Mouse (Mus musculus): ENCODE measurements around the gene Nup153. TPM values are rescaled to one million over a fixed set of nuclear protein-coding genes. Genes with fewer than 3 reads are reported as not detected.

The Nup153 gene
- polyA plus RNA-seq, 1 experiment = 18.4 TPM

GRCm38 (mm10) chr13:46737482-46737881, 9.7 kb upstream of the Nup153 start:
- H3K36me3 ChIP-seq (ENCODE audit: control insufficient read depth, insufficient read depth) = no peaks in the 10 kb centered on the region
- no peak overlapping the region for H3ac ChIP-seq (ENCODE audit: control insufficient read depth, insufficient read length, low read depth)
- H3K79me2 ChIP-seq (ENCODE audit: control insufficient read depth, insufficient read depth) = no peaks in the 10 kb centered on the region
- H3K79me3 ChIP-seq (ENCODE audit: low read depth) = no peaks in the 10 kb centered on the region
- H3K4me3 ChIP-seq (ENCODE audit: insufficient read depth, poor library complexity, severe bottlenecking) = no peak overlapping the region
- TF ChIP-seq MYOD1 (IDR thresholded peaks at IDR 0.05; ENCODE audit: control insufficient read depth, insufficient read length, low read depth) (no peak), MAX (IDR thresholded peaks at IDR 0.05) (no peak), CEBPB (IDR thresholded peaks at IDR 0.05; ENCODE audit: low read depth) (no peak)
- no peaks in the 10 kb centered on the region for H3K27me3 ChIP-seq (ENCODE audit: control insufficient read depth, insufficient read depth, insufficient read length)

DNA sequence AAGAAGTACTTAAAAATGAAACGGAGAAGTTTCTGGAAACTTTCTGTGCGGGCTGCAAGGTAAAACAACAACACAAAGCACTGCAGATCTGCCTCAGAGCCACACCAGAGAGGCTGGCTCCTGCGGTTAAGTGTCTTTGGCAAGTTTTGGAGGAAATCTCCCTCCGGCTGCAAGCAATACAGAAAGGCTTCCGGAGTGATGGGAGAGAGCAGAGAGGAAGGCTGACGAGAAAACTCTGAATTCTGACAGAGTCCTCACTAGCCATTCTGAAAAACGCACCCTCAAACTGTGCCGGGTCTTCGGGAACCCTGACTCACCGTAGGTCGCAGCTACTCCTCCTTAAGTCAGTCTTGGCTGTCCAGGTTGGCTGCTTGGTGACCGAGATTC, 8.7 kb upstream of the Nup153 start:
- TF ChIP-seq USF1 (IDR thresholded peaks at IDR 0.05; ENCODE audit: low read depth) (no peak), MYOG (IDR thresholded peaks at IDR 0.05; ENCODE audit: control insufficient read depth, extremely low read depth, insufficient read length) (no peak), MYOD1 (IDR thresholded peaks at IDR 0.05; ENCODE audit: control insufficient read depth, insufficient read length, low read depth) (no peak), CTCF (IDR thresholded peaks at IDR 0.05; ENCODE audit: control insufficient read depth, insufficient read depth, insufficient read length) (no peak), CEBPB (IDR thresholded peaks at IDR 0.05; ENCODE audit: low read depth) (no peak), MAX (IDR thresholded peaks at IDR 0.05) (no peak), FOSL1 (IDR thresholded peaks at IDR 0.05; ENCODE audit: insufficient read depth, low read length, poor library complexity, severe bottlenecking) (no peak)
- H3ac ChIP-seq (ENCODE audit: control insufficient read depth, insufficient read length, low read depth) = peak overlapping the region; percentile 24
- H3K79me2 ChIP-seq (ENCODE audit: control insufficient read depth, insufficient read depth) = no peaks in the 10 kb centered on the region
- no peaks in the 10 kb centered on the region for H3K79me3 ChIP-seq (ENCODE audit: low read depth)
- H3K36me3 ChIP-seq (ENCODE audit: control insufficient read depth, insufficient read depth) = no peaks in the 10 kb centered on the region
- no peaks in the 10 kb centered on the region for H3K27me3 ChIP-seq (ENCODE audit: control insufficient read depth, insufficient read depth, insufficient read length)
- peak overlapping the region; percentile 18 for H3K4me3 ChIP-seq (ENCODE audit: insufficient read depth, poor library complexity, severe bottlenecking)

DNA sequence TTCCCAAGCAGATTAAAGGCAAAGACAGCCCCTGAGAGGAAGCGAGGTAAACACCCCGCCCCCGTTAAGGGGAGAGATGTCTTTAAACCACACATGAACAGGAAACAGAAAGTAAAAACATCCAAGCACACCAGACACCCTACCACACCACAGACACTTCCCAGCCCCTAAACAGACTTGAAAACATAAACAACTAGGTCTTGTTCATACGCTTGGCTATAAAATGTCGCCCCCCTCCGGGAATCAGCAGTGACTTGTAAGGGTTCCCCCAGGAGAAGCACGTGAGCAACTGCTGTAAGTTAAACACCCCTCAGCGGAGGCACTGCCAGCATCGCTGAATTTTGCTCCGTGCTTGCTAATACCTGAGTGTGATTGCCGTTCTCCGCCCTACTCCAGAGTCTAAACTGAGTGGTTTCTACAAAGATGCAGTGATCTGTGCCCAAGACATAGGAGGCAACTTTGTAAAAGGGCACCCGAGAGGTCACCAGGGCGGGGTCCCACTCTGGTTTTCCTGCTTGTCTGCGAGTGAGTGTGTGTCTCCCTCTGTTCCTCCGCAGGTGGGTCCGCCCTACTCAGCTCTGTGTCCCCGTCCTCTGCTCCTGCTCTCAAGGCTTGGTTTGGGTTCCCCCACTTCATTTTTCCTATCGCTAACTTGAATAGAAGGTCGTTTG, 8.2 kb upstream of the Nup153 start:
- no peaks in the 10 kb centered on the region for H3K79me3 ChIP-seq (ENCODE audit: low read depth)
- no peaks in the 10 kb centered on the region for H3K27me3 ChIP-seq (ENCODE audit: control insufficient read depth, insufficient read depth, insufficient read length)
- H3K36me3 ChIP-seq (ENCODE audit: control insufficient read depth, insufficient read depth) = no peaks in the 10 kb centered on the region
- peak overlapping the region; percentile 18 for H3K4me3 ChIP-seq (ENCODE audit: insufficient read depth, poor library complexity, severe bottlenecking)
- no peaks in the 10 kb centered on the region for H3K79me2 ChIP-seq (ENCODE audit: control insufficient read depth, insufficient read depth)
- peak overlapping the region; percentile 41 for H3ac ChIP-seq (ENCODE audit: control insufficient read depth, insufficient read length, low read depth)
- TF ChIP-seq USF1 (IDR thresholded peaks at IDR 0.05; ENCODE audit: low read depth) = peak; percentile 73
- no peak for TF ChIP-seq MAX (IDR thresholded peaks at IDR 0.05)

DNA sequence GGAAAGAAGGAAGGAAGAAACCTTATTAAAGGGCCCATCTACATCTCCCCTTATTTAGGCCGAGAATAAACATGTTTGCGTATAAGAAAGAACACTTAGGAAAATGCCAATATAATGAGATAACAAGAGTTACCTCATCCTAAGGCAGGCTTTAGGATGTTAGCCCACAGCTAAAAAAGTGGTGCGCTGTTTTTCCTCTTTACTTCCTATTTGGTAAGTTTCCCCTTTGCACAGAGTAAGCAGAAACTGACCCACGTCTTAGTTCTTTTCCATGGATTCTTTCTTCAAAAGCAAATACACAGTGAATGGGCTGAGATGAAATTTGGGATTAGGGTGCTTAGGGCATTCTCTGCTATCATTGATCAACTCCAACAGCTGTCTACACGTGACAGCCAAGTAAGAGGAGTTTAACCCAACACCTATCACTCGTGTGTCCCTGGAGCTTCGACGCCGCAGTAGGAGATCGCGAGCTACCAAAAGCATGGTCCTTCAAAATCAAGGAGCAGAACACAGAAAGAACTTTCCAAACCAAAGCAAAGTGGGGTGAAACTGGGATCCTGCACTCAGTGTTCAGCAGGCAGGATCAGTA, 7.6 kb upstream of the Nup153 start:
- Histone ChIP-seq H3K36me3 (ENCODE audit: control insufficient read depth, insufficient read depth) (no peaks in the 10 kb centered on the region), H3K4me3 (ENCODE audit: insufficient read depth, poor library complexity, severe bottlenecking) (peak overlapping the region; percentile 18), H3ac (ENCODE audit: control insufficient read depth, insufficient read length, low read depth) (peak overlapping the region; percentile 41), H3K27me3 (ENCODE audit: control insufficient read depth, insufficient read depth, insufficient read length) (no peaks in the 10 kb centered on the region), H3K79me2 (ENCODE audit: control insufficient read depth, insufficient read depth) (no peaks in the 10 kb centered on the region), H3K79me3 (ENCODE audit: low read depth) (no peaks in the 10 kb centered on the region)
- TF ChIP-seq FOSL1 (IDR thresholded peaks at IDR 0.05; ENCODE audit: insufficient read depth, low read length, poor library complexity, severe bottlenecking) (no peak), MAX (IDR thresholded peaks at IDR 0.05) (no peak), USF1 (IDR thresholded peaks at IDR 0.05; ENCODE audit: low read depth) (peak; percentile 10)

- TF ChIP-seq FOSL1 (IDR thresholded peaks at IDR 0.05; ENCODE audit: insufficient read depth, low read length, poor library complexity, severe bottlenecking) (no peak), CTCF (IDR thresholded peaks at IDR 0.05; ENCODE audit: control insufficient read depth, insufficient read depth, insufficient read length) (no peak), MYOG (IDR thresholded peaks at IDR 0.05; ENCODE audit: control insufficient read depth, extremely low read depth, insufficient read length) (no peak)
- no peaks in the 10 kb centered on the region for H3K36me3 ChIP-seq (ENCODE audit: control insufficient read depth, insufficient read depth)
- H3ac ChIP-seq (ENCODE audit: control insufficient read depth, insufficient read length, low read depth) = no peak overlapping the region
- peaks cover 25% of the 10 kb centered on the region for H3K79me3 ChIP-seq (ENCODE audit: low read depth)
- H3K4me3 ChIP-seq (ENCODE audit: insufficient read depth, poor library complexity, severe bottlenecking) = no peak overlapping the region
- peaks cover 27% of the 10 kb centered on the region for H3K79me2 ChIP-seq (ENCODE audit: control insufficient read depth, insufficient read depth)
- no peaks in the 10 kb centered on the region for H3K27me3 ChIP-seq (ENCODE audit: control insufficient read depth, insufficient read depth, insufficient read length)
Measured at GRCm38 (mm10) chr13:46729998-46730397, 2.3 kb upstream of the Nup153 start.

- Histone ChIP-seq H3K79me3 (ENCODE audit: low read depth) (peaks cover 40% of the 10 kb centered on the region), H3ac (ENCODE audit: control insufficient read depth, insufficient read length, low read depth) (peak overlapping the region; percentile 42), H3K79me2 (ENCODE audit: control insufficient read depth, insufficient read depth) (peaks cover 43% of the 10 kb centered on the region), H3K36me3 (ENCODE audit: control insufficient read depth, insufficient read depth) (peaks cover 9% of the 10 kb centered on the region), H3K4me3 (ENCODE audit: insufficient read depth, poor library complexity, severe bottlenecking) (peak overlapping the region; percentile 83), H3K27me3 (ENCODE audit: control insufficient read depth, insufficient read depth, insufficient read length) (no peaks in the 10 kb centered on the region)
- TF ChIP-seq USF1 (IDR thresholded peaks at IDR 0.05; ENCODE audit: low read depth) = no peak
- no peak for TF ChIP-seq FOSL1 (IDR thresholded peaks at IDR 0.05; ENCODE audit: insufficient read depth, low read length, poor library complexity, severe bottlenecking)
- no peak for TF ChIP-seq MYOD1 (IDR thresholded peaks at IDR 0.05; ENCODE audit: control insufficient read depth, insufficient read length, low read depth)
- no peak for TF ChIP-seq CEBPB (IDR thresholded peaks at IDR 0.05; ENCODE audit: low read depth)
- no peak for TF ChIP-seq CTCF (IDR thresholded peaks at IDR 0.05; ENCODE audit: control insufficient read depth, insufficient read depth, insufficient read length)
- TF ChIP-seq MYOG (IDR thresholded peaks at IDR 0.05; ENCODE audit: control insufficient read depth, extremely low read depth, insufficient read length) = no peak
- no peak for TF ChIP-seq MAX (IDR thresholded peaks at IDR 0.05)
Measured at GRCm38 (mm10) chr13:46728411-46728810, 671 bp upstream of the Nup153 start.

Data from C2C12 (cell line).